Mouse (Mus musculus) thymus, adult 2 months (tissue): ENCODE results near the gene Olfr1349.

Experiments used
- CTCF ChIP-seq: fragments of 200-500 bp; IDR thresholded peaks from 2 replicates; pipeline ENCODE4 v1.5.1; 2012; ENCODE audit warnings: mild to moderate bottlenecking, control low read depth, low read length, moderate library complexity, borderline replicate concordance; ENCODE audit not compliant: control insufficient read depth, poor library complexity, insufficient read depth; ENCODE audit errors: extremely low read depth
- POLR2A ChIP-seq: fragments of 200-500 bp; IDR thresholded peaks from 2 replicates; pipeline ENCODE4 v1.6.1; 2012; ENCODE audit warnings: mild to moderate bottlenecking, low read length, control low read depth, moderate library complexity; ENCODE audit not compliant: control insufficient read depth, poor library complexity, insufficient read depth; ENCODE audit errors: extremely low read depth

GRCm38 (mm10) chr7:6564541-6564940 is 41.8 kb upstream of the Olfr1349 start, which contains the start of gene Olfr1350:
- TF ChIP-seq CTCF (no peak), POLR2A (no peak)
